Mouse (Mus musculus) lung, postnatal 25 days (tissue): ENCODE measurements around the gene Rbm19.
A peak's percentile ranks its signal among the peaks of the same experiment; 100 is the strongest.

Experiments used
- DNase-seq: peaks from one replicate; pipeline ENCODE4 v3.0.0; 2022; ENCODE audit warnings: low spot score

The Rbm19 gene

GRCm38 (mm10) chr5:120135337-120135736, 19.1 kb downstream of the Rbm19 start:
- DNase-seq = no peak

DNA sequence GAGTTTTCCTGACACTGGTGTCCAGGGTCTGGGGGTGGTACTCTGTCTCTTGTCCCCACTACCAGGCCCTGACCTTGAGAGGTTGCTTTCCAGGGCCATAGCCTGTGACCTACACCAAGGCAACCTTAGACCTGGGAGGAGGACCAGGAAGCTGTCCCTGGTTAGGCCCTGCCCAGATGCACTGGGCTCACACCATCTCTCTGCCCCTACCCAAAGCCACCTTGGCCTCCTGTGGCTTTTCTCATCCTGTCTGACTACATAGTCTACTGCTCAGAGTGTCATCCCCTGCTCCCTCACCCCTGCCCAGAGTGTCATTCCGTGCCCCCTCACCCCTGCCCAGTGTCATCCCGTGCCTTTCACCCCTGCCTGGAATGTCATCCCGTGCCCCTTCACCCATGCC, 19.6 kb downstream of the Rbm19 start:
- DNase-seq = no peak

- DNase-seq = no peak
Observed at GRCm38 (mm10) chr5:120136236-120136675, 20.0 kb downstream of the Rbm19 start.

DNA sequence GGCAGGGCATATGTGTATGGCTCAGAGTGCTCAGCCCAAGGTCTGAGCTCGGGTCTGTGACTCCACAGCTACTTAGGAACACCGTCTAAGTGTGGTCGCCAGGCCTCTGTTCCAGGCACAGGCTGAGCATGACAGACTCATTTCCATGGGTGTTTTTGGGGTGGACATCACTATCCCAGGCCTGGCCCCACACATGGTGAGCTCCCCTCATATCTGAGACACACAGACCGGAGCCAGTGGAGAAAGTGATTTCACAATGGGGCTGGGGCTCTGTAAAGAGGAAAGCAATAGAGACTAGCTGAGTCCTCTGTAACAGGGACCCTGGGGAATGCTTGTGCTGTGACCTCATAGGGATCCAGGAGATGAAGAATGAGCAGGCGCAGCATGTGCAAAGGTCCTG, 20.8 kb downstream of the Rbm19 start:
- DNase-seq = no peak

- no peak for DNase-seq
Observed at GRCm38 (mm10) chr5:120137846-120138245, 21.6 kb downstream of the Rbm19 start.

DNA sequence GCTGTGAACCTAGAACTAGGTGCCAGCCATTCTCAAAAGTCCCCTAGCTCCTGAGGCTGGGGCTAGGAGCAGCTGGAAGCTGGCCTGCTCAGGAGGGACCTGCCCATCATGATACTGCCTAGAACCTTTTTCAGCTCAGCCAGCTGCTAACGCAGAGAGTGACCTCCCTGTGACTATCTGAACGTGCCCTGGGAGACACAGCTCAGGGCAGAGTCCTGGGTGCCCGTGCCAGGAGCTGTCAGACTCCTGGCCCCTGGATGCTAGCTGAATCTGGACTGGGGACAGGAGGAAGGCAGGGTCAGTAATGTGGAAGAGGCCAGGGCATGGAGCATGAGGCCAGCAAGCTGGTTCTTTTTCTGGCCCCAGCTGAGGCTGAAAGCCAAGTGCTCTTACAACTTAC, 22.1 kb downstream of the Rbm19 start:
- DNase-seq = no peak

- peak; percentile 5 for DNase-seq
Observed at GRCm38 (mm10) chr5:120139224-120139623, 23.0 kb downstream of the Rbm19 start.

GRCm38 (mm10) chr5:120143941-120144340, 27.7 kb downstream of the Rbm19 start:
- DNase-seq = no peak

DNA sequence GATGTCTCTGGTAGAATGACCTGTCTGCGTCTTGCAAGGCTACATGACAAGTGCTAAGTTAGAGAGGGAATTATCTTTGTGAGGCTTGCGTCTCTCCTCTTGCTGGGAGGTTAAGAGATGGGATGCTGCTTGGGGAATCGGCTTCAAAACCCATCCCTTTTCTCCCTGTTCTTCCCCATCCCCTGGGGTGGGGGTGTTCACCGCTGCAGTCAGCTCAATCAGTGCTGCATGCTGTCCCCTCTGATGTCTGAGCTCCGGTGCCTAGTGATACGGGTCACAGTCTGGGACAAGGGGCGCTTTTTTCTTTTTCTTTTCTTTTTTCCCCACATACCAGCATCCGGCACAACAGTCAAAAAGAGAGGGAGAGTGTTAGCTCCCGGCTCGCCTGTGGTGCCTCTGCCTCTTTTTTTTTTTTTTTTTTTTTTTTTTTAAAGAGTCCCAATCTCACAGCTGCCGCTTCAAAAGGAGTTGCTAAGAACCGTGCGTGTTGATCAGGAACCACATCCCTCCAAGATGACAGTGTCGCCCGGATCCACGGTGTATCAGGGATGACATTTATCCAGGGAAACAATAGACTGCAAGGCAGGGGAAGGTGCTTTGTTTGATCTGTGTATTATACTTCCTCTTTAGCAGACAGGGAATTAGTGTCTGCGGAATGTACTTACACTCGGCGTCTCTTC, 29.2 kb downstream of the Rbm19 start:
- DNase-seq = no peak

GRCm38 (mm10) chr5:120146051-120146385, 29.8 kb downstream of the Rbm19 start:
- no peak for DNase-seq

DNA sequence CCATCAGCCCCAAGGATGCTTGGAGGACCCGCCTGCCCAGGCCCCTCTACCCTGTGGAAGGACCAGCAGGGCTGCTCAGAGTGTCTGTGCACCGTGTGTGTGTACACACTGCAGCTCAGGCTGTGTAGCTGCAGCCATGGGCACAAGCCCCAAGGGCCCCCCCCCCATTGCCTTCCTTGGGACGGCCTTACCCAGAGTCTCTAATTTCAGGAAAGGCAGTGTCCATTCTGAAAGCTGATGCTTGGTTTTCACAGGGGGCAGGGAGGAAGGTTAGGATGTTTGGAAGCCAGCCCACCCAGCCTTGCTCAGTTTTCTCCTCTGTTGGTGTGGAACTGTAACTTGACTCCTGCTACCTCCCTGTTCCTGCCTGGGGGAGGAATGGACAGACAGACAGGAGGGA, 30.6 kb downstream of the Rbm19 start:
- DNase-seq = no peak

DNA sequence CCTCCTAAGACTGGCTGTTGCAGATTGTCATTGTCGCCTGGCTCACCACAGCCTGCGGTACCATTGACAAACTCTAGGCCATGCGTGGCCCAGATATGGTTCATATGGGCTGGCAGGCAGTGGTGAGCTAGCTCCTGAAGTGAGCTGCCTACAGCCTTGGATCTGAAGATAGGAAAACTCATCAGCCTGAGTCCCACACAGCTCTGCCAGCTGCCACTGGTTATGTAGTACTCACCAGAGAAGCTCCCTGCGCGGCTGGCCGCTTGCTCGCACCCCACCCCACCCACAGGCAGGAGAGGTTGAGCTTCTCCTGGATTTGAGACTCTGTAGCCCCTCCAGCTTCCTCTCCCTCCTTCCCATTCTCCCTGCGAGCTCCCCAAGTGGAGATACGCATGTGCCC, 32.0 kb downstream of the Rbm19 start:
- DNase-seq = no peak

GRCm38 (mm10) chr5:120151145-120151544, 34.9 kb downstream of the Rbm19 start:
- DNase-seq = no peak

DNA sequence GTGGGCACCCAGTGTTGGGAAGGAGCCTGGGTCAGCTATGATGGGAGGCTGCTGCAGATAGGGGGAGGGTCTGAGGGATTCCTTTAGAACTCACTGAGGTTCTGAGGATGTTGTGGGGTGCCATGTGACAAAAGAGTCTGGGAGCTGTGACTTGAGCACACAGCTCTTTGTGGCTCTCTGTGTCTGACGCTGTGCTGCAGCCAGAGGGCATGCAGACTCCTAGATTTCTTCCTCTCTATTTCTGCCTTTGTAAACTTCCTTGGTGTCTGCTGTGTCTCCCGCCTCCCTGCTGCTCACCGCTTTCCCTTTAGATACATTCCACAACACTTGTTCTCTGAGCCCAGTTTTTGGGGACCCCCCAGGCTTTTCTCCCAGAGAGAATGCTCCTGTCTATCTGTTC, 36.9 kb downstream of the Rbm19 start:
- no peak for DNase-seq

- DNase-seq = no peak
Observed at GRCm38 (mm10) chr5:120155672-120156071, 39.4 kb downstream of the Rbm19 start.

GRCm38 (mm10) chr5:120156166-120156909, 40.1 kb downstream of the Rbm19 start:
- no peak for DNase-seq

- DNase-seq = no peak
Observed at GRCm38 (mm10) chr5:120157115-120157514, 40.9 kb downstream of the Rbm19 start.

DNA sequence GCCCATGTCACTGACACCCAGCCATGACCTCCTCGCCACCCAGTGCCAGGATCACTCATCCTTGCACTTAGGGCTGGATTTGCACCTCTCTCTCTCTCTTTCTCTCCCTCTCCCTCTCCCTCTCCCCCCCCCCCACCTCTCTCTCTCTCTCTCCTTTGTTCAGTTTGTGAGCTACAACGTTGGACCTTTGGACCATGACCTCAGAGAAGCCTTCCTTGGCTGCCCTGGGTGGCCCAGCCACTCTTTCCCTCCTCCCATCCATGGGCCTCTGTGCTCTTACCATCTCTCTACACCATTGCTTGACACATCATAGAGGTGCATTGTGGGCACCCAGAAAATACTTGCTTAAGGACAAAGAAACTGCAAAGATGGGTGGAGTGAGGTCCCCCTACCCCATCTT, 42.2 kb downstream of the Rbm19 start:
- no peak for DNase-seq

- no peak for DNase-seq
Observed at GRCm38 (mm10) chr5:120160923-120161658, 44.8 kb downstream of the Rbm19 start.

DNA sequence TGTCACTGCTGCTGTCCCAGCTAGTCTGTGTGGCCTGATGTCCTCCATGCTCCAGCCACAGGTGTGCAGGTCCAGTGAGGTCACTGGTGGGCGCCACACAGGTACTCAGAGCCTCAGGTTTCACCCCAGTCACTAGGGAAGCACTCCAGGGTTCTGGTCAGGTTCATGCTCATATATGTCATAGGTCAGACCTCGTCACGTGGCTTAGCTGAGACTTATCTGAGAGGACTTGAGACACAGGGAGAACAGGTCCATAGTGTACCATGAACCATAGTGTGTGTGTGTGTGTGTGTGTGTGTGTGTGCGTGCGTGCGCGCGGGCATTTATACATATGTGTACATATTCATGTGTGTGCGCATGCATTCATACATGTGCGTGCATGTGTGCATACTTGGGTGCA, 46.4 kb downstream of the Rbm19 start:
- DNase-seq = no peak

DNA sequence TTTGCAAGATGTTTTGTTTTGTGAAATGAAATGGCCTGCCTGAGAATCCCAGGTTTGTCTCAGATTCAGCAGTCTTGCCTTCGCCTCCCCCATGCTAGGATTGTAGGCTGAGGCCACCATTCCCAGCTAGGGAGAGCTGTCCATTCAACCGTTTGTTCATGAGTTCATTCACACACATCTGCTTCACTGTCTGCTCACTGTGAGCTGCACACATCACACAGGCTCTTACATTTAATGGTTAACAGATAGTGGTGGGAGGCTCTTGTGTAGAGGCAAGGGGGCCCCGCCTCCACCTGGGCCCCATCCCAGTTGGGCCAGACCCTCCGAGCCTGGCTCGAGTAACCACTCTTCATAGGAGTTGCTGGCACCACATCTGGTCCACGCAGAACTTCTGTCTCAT, 47.2 kb downstream of the Rbm19 start:
- no peak for DNase-seq

- no peak for DNase-seq
Observed at GRCm38 (mm10) chr5:120164450-120164849, 48.2 kb downstream of the Rbm19 start.
